Mouse (Mus musculus) heart, adult 2 months (tissue): ENCODE results near the gene Fam206a.
A peak's percentile ranks its signal among the peaks of the same experiment; 100 is the strongest.

Experiments
- CTCF ChIP-seq: fragments of 200-600 bp; IDR thresholded peaks from 2 replicates; pipeline ENCODE4 v1.8.1; 2022; ENCODE audit warnings: antibody characterized with exemption, mild to moderate bottlenecking, moderate library complexity
- POLR2A ChIP-seq: fragments of 200-500 bp; IDR thresholded peaks from 2 replicates; pipeline ENCODE4 v1.6.1; 2011; ENCODE audit warnings: mild to moderate bottlenecking, low read depth, low read length, control low read depth; ENCODE audit not compliant: insufficient read depth

DNA sequence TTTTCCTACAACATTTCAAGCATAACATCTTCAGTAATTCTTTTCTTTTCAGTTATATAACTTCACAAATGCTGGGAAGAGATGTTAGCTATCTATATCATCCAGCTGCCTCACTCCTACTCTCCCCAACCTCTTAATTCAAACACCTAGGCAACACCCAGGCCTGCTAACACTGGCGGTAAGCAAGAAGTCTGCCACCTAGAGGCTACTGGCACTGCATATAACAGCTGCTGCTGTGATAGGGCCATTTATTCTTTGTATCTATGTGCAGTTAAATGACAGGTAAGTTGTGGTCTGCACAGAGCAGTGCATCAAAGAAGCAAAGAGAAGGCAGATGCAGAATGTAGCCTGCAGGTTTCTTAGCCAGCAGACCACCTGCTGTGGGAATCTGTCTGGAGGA, 10.8 kb upstream of the Fam206a start:
- TF ChIP-seq POLR2A (no peak), CTCF (peak; percentile 59)
